Comparison of ENCODE assay signal across 8 mouse cellular contexts in genomic region chr3:79568629-79569350, GRCm38 (mm10). TPM values are rescaled to one million over a fixed set of nuclear protein-coding genes. Genes with fewer than 3 reads are reported as not detected.
DNase-seq lines count a peak whose midpoint lies in the region; ATAC-seq and TF ChIP-seq lines count a peak whose summit lies in the region.

No protein-coding gene starts in this region.

- WGBS in heart, embryonic 14.5 days, result 93% methylated on average over 16 of the region's 16 CpGs
- WGBS in heart, embryonic 16.5 days, result 88% methylated on average over 16 of the region's 16 CpGs
- WGBS in midbrain, embryonic 11.5 days, result 89% methylated on average over 16 of the region's 16 CpGs

- ATAC-seq in heart, embryonic 14.5 days (ENCODE audit: insufficient number of reproducible peaks, insufficient read depth, low FRiP score, low read depth), result no peak
- ATAC-seq in heart, embryonic 16.5 days (replicated peaks; ENCODE audit: extremely low read depth, insufficient read depth, low FRiP score), result no peak
- no peak for ATAC-seq in midbrain, embryonic 11.5 days (ENCODE audit: low FRiP score)
- ATAC-seq in frontal cortex, adult (ENCODE audit: low TSS enrichment), result no peak

- no peak for DNase-seq in heart, postnatal 10 days
- DNase-seq in ES-E14 (ENCODE audit: low read depth, low spot score), result no peak
- DNase-seq in midbrain, embryonic 11.5 days (ENCODE audit: low spot score, missing footprints), result peak; percentile 84
- DNase-seq in T-cell, adult 2 months (ENCODE audit: low spot score), result no peak
- DNase-seq in right cerebral cortex, postnatal 4 days, result no peak

- H3K27ac ChIP-seq in heart, embryonic 14.5 days (replicated peaks in 1 of 2; ENCODE audit: control insufficient read depth in 1 of 2, insufficient read depth in 1 of 2, low read depth in 2 of 2, low read length in 2 of 2), result peak overlapping the region; percentile 65 to 78
- no peak overlapping the region for H3K27ac ChIP-seq in ES-E14 (ENCODE audit: insufficient read depth, low read depth, low read length, poor library complexity, severe bottlenecking)
- H3K27ac ChIP-seq in heart, embryonic 16.5 days (ENCODE audit: low read length), result peak overlapping the region; percentile 89
- H3K27ac ChIP-seq in midbrain, embryonic 11.5 days (ENCODE audit: low read depth, low read length), result no peak overlapping the region

- H3K27me3 ChIP-seq in heart, embryonic 14.5 days (ENCODE audit: control insufficient read depth, insufficient read depth, low read length), result no peaks in the 10 kb centered on the region
- H3K27me3 ChIP-seq in heart, embryonic 16.5 days (ENCODE audit: control insufficient read depth, insufficient read depth, low read length), result no peaks in the 10 kb centered on the region
- H3K27me3 ChIP-seq in midbrain, embryonic 11.5 days (ENCODE audit: control insufficient read depth, insufficient read depth, low read length), result no peaks in the 10 kb centered on the region

- H3K9me3 ChIP-seq in heart, embryonic 14.5 days (ENCODE audit: control insufficient read depth, low read length), result no peaks in the 10 kb centered on the region
- H3K9me3 ChIP-seq in ES-E14 (ENCODE audit: control insufficient read depth, insufficient read depth, low read depth, low read length), result no peaks in the 10 kb centered on the region
- no peaks in the 10 kb centered on the region for H3K9me3 ChIP-seq in heart, embryonic 16.5 days (replicated peaks; ENCODE audit: control insufficient read depth, low read length)
- no peaks in the 10 kb centered on the region for H3K9me3 ChIP-seq in midbrain, embryonic 11.5 days (ENCODE audit: control insufficient read depth, low read length)

- no peak overlapping the region for H3K9ac ChIP-seq in heart, embryonic 14.5 days (ENCODE audit: low read length)
- H3K9ac ChIP-seq in ES-E14 (ENCODE audit: insufficient read depth, low read depth, low read length, poor library complexity, severe bottlenecking), result no peak overlapping the region
- peak overlapping the region; percentile 87; the same call in 1 of the 2 replicates for H3K9ac ChIP-seq in heart, embryonic 16.5 days (ENCODE audit: low read length)
- no peak overlapping the region for H3K9ac ChIP-seq in midbrain, embryonic 11.5 days (ENCODE audit: low read length)

- H3K4me1 ChIP-seq in heart, embryonic 14.5 days (ENCODE audit: control insufficient read depth in 2 of 2, insufficient read depth in 2 of 2, low read length in 2 of 2), result peaks cover 6 to 13% of the 10 kb centered on the region in 2 experiments
- peaks cover 5 to 8% of the 10 kb centered on the region in 2 experiments for H3K4me1 ChIP-seq in ES-E14 (ENCODE audit: control insufficient read depth in 2 of 2, insufficient read depth in 2 of 2, low read length in 2 of 2, poor library complexity in 1 of 2)
- peaks cover 12% of the 10 kb centered on the region for H3K4me1 ChIP-seq in heart, embryonic 16.5 days (ENCODE audit: control insufficient read depth, insufficient read depth, low read length)
- peaks cover 7% of the 10 kb centered on the region for H3K4me1 ChIP-seq in midbrain, embryonic 11.5 days (ENCODE audit: control insufficient read depth, insufficient read depth, low read length)

- H3K36me3 ChIP-seq in heart, embryonic 14.5 days (ENCODE audit: control insufficient read depth, insufficient read depth, low read length), result no peaks in the 10 kb centered on the region
- no peaks in the 10 kb centered on the region for H3K36me3 ChIP-seq in ES-E14 (ENCODE audit: control insufficient read depth, insufficient read depth, low read length, poor library complexity, severe bottlenecking)
- no peaks in the 10 kb centered on the region for H3K36me3 ChIP-seq in heart, embryonic 16.5 days (ENCODE audit: control insufficient read depth, insufficient read depth)
- no peaks in the 10 kb centered on the region for H3K36me3 ChIP-seq in midbrain, embryonic 11.5 days (ENCODE audit: control insufficient read depth, insufficient read depth, low read length)

- peak overlapping the region in 1 of 2 experiments; percentile 82; a peak in 1 of 4 replicates for H3K4me3 ChIP-seq in heart, embryonic 14.5 days (ENCODE audit: control insufficient read depth in 1 of 2, insufficient read depth in 1 of 2, low read depth in 1 of 2, low read length in 2 of 2)
- H3K4me3 ChIP-seq in ES-E14 (ENCODE audit: insufficient read depth in 1 of 2, low read depth in 1 of 2, low read length in 2 of 2, poor library complexity in 1 of 2, severe bottlenecking in 1 of 2), result no peak overlapping the region
- H3K4me3 ChIP-seq in heart, embryonic 16.5 days (ENCODE audit: low read length), result peak overlapping the region; percentile 76
- H3K4me3 ChIP-seq in midbrain, embryonic 11.5 days (ENCODE audit: low read depth, low read length), result no peak overlapping the region; the same call in 1 of the 2 replicates

- in situ Hi-C loops in ES-E14 (cut with MboI; ENCODE audit: low sequenced_read_pairs in 2 of 2, unreplicated experiment in 2 of 2), result no loop called here

- H3K4me2 ChIP-seq in heart, embryonic 14.5 days (ENCODE audit: low read length), result peak overlapping the region; percentile 78
- H3K4me2 ChIP-seq in heart, embryonic 16.5 days (ENCODE audit: low read depth, low read length), result peak overlapping the region; percentile 93
- peak overlapping the region; percentile 91; the same call in 1 of the 2 replicates for H3K4me2 ChIP-seq in midbrain, embryonic 11.5 days

- intact Hi-C loops in heart, postnatal 10 days (cut with DNase I), result no loop called here

TF ChIP-seq in ES-E14, 5 proteins besides CTCF, POLR2A, EP300 and RAD21:
- peak; percentile 88 for TF ChIP-seq ZNF384 (IDR thresholded peaks at IDR 0.05; ENCODE audit: low read depth, low read length)
- no peak for TF ChIP-seq HCFC1 (IDR thresholded peaks at IDR 0.05; ENCODE audit: borderline replicate concordance, insufficient read depth, low read length)
- TF ChIP-seq ZC3H11A (IDR thresholded peaks at IDR 0.05; ENCODE audit: borderline replicate concordance, low read depth, low read length), result no peak
- no peak for TF ChIP-seq CHD2 (IDR thresholded peaks at IDR 0.05; ENCODE audit: low read depth, low read length)
TF ChIP-seq in ES-E14: peak in this region for 1.

RNA-seq across cellular contexts. Expression of gene Fnip2, which starts 1.2 kb away (rescaled TPM):
- polyA plus RNA-seq in heart, embryonic 14.5 days (2014; fragmentation: Nextera tagmentation; extraction: Ambion mirVana), result 4.3 and 4.5 TPM in 2 replicates
- 10 to 100 TPM; 15.3 to 19.0 TPM for total RNA-seq in heart, postnatal 10 days (2021)
- total RNA-seq in ES-E14 (2012; rRNA removed), result 21.6 and 29.1 TPM in 2 replicates
- polyA plus RNA-seq in heart, embryonic 16.5 days (2015; fragmentation: Nextera tagmentation; extraction: Ambion mirVana), result 2.6 and 2.7 TPM in 2 replicates
- polyA plus RNA-seq in midbrain, embryonic 11.5 days (2014; fragmentation: Nextera tagmentation; extraction: Ambion mirVana), result 4.9 and 5.5 TPM in 2 replicates

RNA-seq across cellular contexts. Expression of gene Ppid, which starts 22.4 kb away (rescaled TPM):
- 95.6 and 95.7 TPM in 2 replicates for polyA plus RNA-seq in heart, embryonic 14.5 days (2014; fragmentation: Nextera tagmentation; extraction: Ambion mirVana)
- total RNA-seq in heart, postnatal 10 days (2021), result 10 to 100 TPM; 36.0 to 39.4 TPM
- total RNA-seq in ES-E14 (2012; rRNA removed), result 118 and 159 TPM in 2 replicates
- polyA plus RNA-seq in heart, embryonic 16.5 days (2015; fragmentation: Nextera tagmentation; extraction: Ambion mirVana), result 99.8 and 119 TPM in 2 replicates
- polyA plus RNA-seq in midbrain, embryonic 11.5 days (2014; fragmentation: Nextera tagmentation; extraction: Ambion mirVana), result 207 and 233 TPM in 2 replicates

Comparison
In these comparisons a context has a peak if more than half of its experiments do, and no peak if none do; other contexts are left out.
1. H3K27ac ChIP-seq: peak in heart, embryonic 14.5 days (2 of 2) and heart, embryonic 16.5 days (single experiment); none in ES-E14 (single experiment) and midbrain, embryonic 11.5 days (single experiment).
2. Peak in every context shown above with its lines, with median percentiles within 50 percentile points of each other: H3K4me2 ChIP-seq.